Mouse (Mus musculus) embryonic facial prominence, embryonic 13.5 days (tissue): ENCODE data around the gene Vangl1. TPM values are rescaled to one million over a fixed set of nuclear protein-coding genes. Genes with fewer than 3 reads are reported as not detected.
"Not testable (repeated sequence)": the region's sequence is repeated elsewhere in the genome, so short reads cannot be mapped to it uniquely, and the experiment has no call there.

ENCODE experiments used
- ATAC-seq: fragments of 200-750 bp; cut with Nextera tagmentation; 2 replicates; pipeline ENCODE4 v1.8.0; 2017; ENCODE audit warnings: low read depth; ENCODE audit not compliant: insufficient number of reproducible peaks, insufficient read depth, low FRiP score, low TSS enrichment
- H3K27ac ChIP-seq: fragments of 300-500 bp; sonication (generic); 2 replicates; pipeline ENCODE4 v1.5.1; 2015; ENCODE audit warnings: moderate library complexity, mild to moderate bottlenecking, inconsistent platforms
- H3K27me3 ChIP-seq: fragments of 300-500 bp; sonication (generic); 2 replicates; pipeline ENCODE4 v1.6.1; 2015; ENCODE audit warnings: mild to moderate bottlenecking, inconsistent platforms
- H3K36me3 ChIP-seq: fragments of 300-500 bp; sonication (generic); 2 replicates; pipeline ENCODE4 v1.6.1; 2015; ENCODE audit warnings: mild to moderate bottlenecking, inconsistent platforms
- H3K4me1 ChIP-seq: fragments of 300-500 bp; sonication (generic); 2 replicates; pipeline ENCODE4 v1.6.1; 2015; ENCODE audit warnings: inconsistent platforms
- H3K4me2 ChIP-seq: fragments of 300-500 bp; sonication (generic); 2 replicates; pipeline ENCODE4 v1.6.1; 2015; ENCODE audit warnings: moderate library complexity, mild to moderate bottlenecking, inconsistent platforms
- H3K4me3 ChIP-seq: fragments of 300-500 bp; sonication (generic); 2 replicates; pipeline ENCODE4 v1.5.1; 2015; ENCODE audit warnings: mild to moderate bottlenecking, inconsistent platforms
- H3K9ac ChIP-seq: fragments of 300-500 bp; sonication (generic); 2 replicates; pipeline ENCODE4 v1.6.1; 2015; ENCODE audit warnings: mild to moderate bottlenecking, inconsistent platforms
- H3K9me3 ChIP-seq: fragments of 300-500 bp; sonication (generic); 2 replicates; pipeline ENCODE4 v1.6.1; 2016; ENCODE audit warnings: inconsistent platforms
- WGBS: fragments of 180-500 bp; shearing (Covaris S2); methylation state at CpG from one replicate; pipeline ENCODE4 v1.1.7; 2015; ENCODE audit warnings: mixed read lengths; 5-methylcytosine and 5-hydroxymethylcytosine counted together
- polyA plus RNA-seq: library from polyadenylated mRNA; unstranded; fragments of >200 nt; fragmentation: Nextera tagmentation; extraction: Ambion mirVana; gene quantifications from 2 replicates; pipeline ENCODE4 v1.2.1, GENCODE M21; 2015

Gene Vangl1
- polyA plus RNA-seq, 1 experiment from 2014 or later, result 13.9 TPM

DNA sequence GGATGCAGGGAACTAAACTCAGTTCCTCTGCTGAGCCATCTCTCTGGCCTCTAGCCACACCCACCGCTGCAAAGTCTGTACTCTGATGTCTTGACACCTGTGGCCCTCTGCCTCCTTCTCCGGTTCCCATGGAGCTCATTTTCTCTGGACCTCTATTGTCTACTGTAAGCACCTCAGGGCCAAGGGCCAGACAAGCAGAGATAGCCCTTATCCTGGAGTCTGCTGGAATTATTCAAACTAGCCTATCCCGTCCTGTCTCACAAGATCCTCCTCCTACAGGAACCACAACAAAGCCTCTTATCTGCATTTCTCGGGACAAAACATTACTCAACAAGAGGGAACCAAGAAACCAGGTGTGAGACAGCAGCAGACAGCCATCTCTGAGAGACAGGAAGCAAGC is 9.8 kb upstream of the Vangl1 start:
- Histone ChIP-seq H3K27me3 (no peaks in the 10 kb centered on the region), H3K4me2 (no peak overlapping the region), H3K4me1 (no peaks in the 10 kb centered on the region), H3K4me3 (no peak overlapping the region), H3K9me3 (no peaks in the 10 kb centered on the region), H3K27ac (no peak overlapping the region), H3K36me3 (no peaks in the 10 kb centered on the region), H3K9ac (no peak overlapping the region)
- 61% methylated on average over 4 of the region's 4 CpGs for WGBS
- ATAC-seq, result no peak

DNA sequence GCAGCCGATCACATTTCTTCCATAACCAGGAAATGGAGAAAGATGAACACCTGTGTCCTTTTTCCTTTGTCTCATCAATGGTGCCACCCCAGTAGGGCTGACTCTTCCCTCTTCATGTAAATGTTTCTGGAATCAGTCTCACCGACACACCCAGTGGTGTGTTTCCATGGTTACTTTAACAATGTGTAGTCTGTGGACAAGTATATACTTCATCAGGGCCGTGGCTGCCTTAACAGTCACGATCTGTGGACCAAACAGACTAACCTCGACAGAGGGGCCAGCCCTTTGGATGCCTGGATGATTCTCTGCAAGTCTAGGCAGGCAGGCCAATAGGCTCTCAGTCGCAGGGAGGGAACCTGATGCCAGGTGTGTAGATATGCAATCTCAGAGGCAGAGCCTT is 8.4 kb upstream of the Vangl1 start:
- no peaks in the 10 kb centered on the region for H3K27me3 ChIP-seq
- H3K9me3 ChIP-seq, result no peaks in the 10 kb centered on the region

DNA sequence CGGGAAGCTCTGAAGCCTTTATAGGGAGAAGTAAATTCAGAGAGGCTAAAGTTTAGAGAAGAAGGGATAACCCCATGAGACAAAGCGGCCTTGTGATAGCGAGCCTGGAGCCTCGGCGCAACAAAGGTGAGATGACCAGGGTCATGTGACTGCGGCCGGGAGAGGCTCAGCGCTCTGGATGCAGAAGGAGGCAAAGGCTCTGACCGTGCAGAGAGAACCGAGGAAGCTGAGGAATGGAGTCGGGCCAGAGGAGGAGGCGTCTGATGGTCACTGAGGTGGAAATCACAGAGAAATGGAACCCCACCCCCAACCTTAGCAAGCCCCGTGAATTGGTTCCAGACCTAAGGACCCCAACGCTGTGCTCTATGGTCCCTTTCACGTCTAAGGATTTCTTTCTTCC is 7.8 kb upstream of the Vangl1 start:
- Histone ChIP-seq H3K27me3 (no peaks in the 10 kb centered on the region), H3K4me1 (no peaks in the 10 kb centered on the region), H3K9me3 (no peaks in the 10 kb centered on the region), H3K27ac (no peak overlapping the region), H3K4me2 (no peak overlapping the region), H3K36me3 (no peaks in the 10 kb centered on the region), H3K9ac (no peak overlapping the region), H3K4me3 (no peak overlapping the region)
- no peak for ATAC-seq
- 79% methylated on average over 15 of the region's 15 CpGs for WGBS

More for the DNA sequence above, 8.4 kb upstream of the Vangl1 start:
- Histone ChIP-seq H3K27ac (no peak overlapping the region), H3K4me2 (no peak overlapping the region), H3K36me3 (no peaks in the 10 kb centered on the region), H3K4me1 (no peaks in the 10 kb centered on the region), H3K4me3 (no peak overlapping the region), H3K9ac (no peak overlapping the region)
- ATAC-seq, result no peak
- WGBS, result 64% methylated on average over 6 of the region's 6 CpGs

DNA sequence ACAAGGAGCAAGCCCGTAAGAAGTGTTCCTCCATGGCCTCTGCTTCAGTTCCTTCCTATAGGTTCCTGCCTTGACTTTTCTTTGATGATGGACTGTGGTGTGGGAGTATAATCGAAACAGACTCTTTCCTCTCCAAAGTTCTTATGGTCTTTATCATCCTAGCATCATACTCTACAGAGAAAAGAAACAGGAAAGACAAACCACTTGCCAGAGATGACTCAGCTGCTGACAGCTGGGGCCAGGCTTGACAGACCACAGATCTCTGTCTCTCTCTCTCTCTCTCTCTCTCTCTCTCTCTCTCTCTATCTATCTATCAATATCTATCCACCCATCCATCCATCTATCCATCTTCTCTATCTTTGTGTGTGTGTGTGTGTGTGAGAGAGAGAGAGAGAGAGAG is 6.8 kb upstream of the Vangl1 start:
- H3K9me3 ChIP-seq, result no peaks in the 10 kb centered on the region
- ATAC-seq, result no peak
- WGBS, result 89% methylated on average over 2 of the region's 2 CpGs

DNA sequence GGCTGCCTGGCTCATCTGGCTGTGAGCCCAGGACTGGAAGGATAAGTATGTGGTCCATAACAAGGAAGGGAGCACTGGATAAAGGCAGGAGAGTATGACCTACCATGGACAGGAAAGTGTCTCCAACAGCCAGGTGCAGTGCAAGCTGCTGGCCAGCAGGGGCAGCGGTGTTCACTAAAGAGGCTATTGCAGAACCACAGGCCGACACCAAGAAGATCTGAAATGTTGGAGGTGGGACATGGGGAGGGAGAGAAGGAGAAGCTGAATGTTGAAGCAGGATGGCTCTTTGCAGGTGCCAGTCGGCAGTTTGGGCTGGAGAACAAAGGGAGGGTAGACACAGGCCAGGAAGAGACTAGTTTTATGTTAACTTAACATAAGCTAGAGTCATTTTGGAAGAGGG is 6.3 kb upstream of the Vangl1 start:
- Histone ChIP-seq H3K9me3 (no peaks in the 10 kb centered on the region), H3K4me3 (no peak overlapping the region), H3K27me3 (peaks cover 11% of the 10 kb centered on the region), H3K36me3 (no peaks in the 10 kb centered on the region), H3K27ac (no peak overlapping the region), H3K4me1 (peaks cover 1% of the 10 kb centered on the region; the same call in 1 of the 2 replicates), H3K9ac (no peak overlapping the region), H3K4me2 (no peak overlapping the region)
- ATAC-seq, result no peak
- 57% methylated on average over 3 of the region's 3 CpGs for WGBS

More for the DNA sequence above, 6.8 kb upstream of the Vangl1 start:
- H3K27me3 ChIP-seq, result peaks cover 5% of the 10 kb centered on the region
- no peaks in the 10 kb centered on the region for H3K36me3 ChIP-seq
- no peak overlapping the region for H3K4me2 ChIP-seq
- H3K4me3 ChIP-seq, result no peak overlapping the region
- no peak overlapping the region for H3K27ac ChIP-seq
- H3K4me1 ChIP-seq, result no peaks in the 10 kb centered on the region
- no peak overlapping the region for H3K9ac ChIP-seq

DNA sequence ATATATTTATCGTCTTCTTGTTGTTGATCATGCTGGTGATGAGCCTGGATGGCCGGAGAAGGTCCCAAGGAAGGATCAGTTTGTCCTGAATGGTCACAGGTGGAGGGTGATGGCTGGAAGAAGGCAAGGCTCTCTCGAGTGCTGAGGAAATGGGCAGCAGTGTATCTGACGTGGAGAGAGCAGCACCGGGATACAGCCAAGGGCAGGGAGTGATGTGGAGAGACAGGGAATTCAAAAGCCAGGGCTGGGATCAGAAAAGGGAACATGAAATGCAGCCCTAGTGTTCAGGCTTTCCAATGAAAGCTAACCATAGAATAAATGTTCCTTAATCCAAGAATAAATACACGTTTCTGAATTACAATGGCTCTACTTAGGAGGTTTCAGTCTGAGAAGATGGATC is 4.4 kb upstream of the Vangl1 start:
- H3K4me3 ChIP-seq, result no peak overlapping the region
- no peak overlapping the region for H3K9ac ChIP-seq
- H3K36me3 ChIP-seq, result no peaks in the 10 kb centered on the region
- H3K27me3 ChIP-seq, result peaks cover 13% of the 10 kb centered on the region
- WGBS, result 76% methylated on average over 6 of the region's 6 CpGs
- no peak for ATAC-seq
- H3K4me2 ChIP-seq, result no peak overlapping the region
- no peak overlapping the region for H3K27ac ChIP-seq
- H3K9me3 ChIP-seq, result no peaks in the 10 kb centered on the region
- H3K4me1 ChIP-seq, result peaks cover 13% of the 10 kb centered on the region

DNA sequence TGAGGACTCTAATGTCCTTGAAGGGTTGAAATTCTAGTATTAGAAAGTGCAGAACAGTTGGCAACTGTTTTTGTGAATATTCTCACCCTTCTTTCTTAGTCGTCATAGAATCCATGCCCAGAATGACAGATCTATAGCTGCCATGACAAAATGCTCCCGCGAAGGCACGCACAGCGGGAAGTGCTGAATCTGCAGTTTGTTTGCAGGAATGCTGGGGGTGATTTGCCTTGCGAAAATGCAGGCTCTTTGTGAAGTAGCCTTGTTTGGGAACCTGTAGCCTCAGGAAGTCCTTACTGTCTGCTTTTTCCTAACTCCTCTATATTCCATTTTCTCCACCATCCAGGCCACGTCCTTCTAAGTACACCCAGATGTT is 951 bp upstream of the Vangl1 start:
- H3K27ac ChIP-seq, result 0 out of 2 replicates have a peak overlapping the region, but pooled peaks have one; percentile 40
- H3K36me3 ChIP-seq, result no peaks in the 10 kb centered on the region
- H3K4me2 ChIP-seq, result peak overlapping the region; percentile 82
- H3K27me3 ChIP-seq, result peaks cover 13% of the 10 kb centered on the region
- peak overlapping the region; percentile 76 for H3K4me3 ChIP-seq
- H3K9me3 ChIP-seq, result no peaks in the 10 kb centered on the region
- peak overlapping the region; percentile 7; the same call in 1 of the 2 replicates for H3K9ac ChIP-seq
- peaks cover 23% of the 10 kb centered on the region for H3K4me1 ChIP-seq
- WGBS, result 5% methylated on average over 7 of the region's 7 CpGs
- ATAC-seq, result no peak

DNA sequence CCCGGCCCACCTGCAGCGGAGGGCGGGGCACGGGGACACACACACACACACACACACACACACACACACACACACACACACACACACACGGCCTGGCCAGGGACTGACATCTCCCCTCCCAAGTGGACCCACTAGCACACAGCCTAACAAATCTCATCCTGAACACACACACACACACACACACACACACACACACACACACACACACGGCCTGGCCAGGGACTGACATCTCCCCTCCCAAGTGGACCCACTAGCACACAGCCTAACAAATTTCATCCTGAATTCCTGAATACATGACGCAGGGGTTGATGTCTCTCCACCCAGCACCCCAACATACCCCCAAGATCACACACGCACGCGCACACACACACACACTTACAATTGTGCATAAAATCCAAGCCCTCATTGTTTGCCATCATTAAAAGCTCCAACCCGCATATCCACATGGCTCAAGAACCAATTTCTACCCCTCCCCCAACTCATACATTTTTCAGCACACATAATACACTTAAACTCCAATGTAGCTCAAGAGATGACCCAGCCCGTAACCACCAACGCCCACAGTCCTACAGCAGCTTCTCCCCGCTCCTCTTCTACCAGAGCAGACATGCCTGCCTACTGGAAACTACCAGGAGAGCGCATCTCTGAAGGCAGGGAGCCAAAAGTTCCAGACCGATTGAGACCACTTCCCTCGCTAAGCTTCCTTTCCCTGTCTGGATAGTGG is 403 bp upstream of the Vangl1 start:
- Histone ChIP-seq H3K9ac (peak overlapping the region; percentile 84), H3K4me1 (peaks cover 23% of the 10 kb centered on the region), H3K4me2 (peak overlapping the region; percentile 82), H3K27ac (peak overlapping the region; percentile 78; the same call in 1 of the 2 replicates), H3K4me3 (peak overlapping the region; percentile 76), H3K27me3 (peaks cover 13% of the 10 kb centered on the region)
- not testable (repeated sequence) for H3K9me3 ChIP-seq, H3K36me3 ChIP-seq
- peak; percentile 33; the same call in 1 of the 2 replicates for ATAC-seq
- WGBS, result 9% methylated on average over 13 of the region's 17 CpGs

DNA sequence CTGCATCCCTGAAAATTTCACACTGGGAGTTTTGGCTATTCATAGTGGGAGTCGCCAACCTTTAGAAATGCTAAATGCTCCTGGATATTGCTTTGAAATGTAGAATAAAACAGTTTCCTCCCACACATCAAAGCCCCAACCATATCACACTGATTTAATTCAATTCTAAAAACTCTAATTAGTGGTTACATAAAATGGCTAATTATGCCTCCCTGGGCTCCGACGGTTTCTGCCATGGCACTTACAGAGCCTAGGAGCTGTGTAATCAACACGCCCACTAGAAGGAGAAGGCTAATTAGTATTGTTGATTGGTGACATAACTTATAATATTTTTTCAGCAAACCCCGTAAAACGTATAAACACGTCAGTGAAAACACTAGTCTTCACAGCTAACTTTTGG is 1.4 kb downstream of the Vangl1 start:
- Histone ChIP-seq H3K4me1 (peaks cover 32% of the 10 kb centered on the region), H3K27ac (no peak overlapping the region), H3K27me3 (peaks cover 13% of the 10 kb centered on the region), H3K4me2 (peak overlapping the region; percentile 82), H3K9me3 (no peaks in the 10 kb centered on the region), H3K4me3 (peak overlapping the region; percentile 76), H3K36me3 (no peaks in the 10 kb centered on the region), H3K9ac (peak overlapping the region; percentile 84)
- no peak for ATAC-seq
- 8% methylated on average over 7 of the region's 7 CpGs for WGBS

DNA sequence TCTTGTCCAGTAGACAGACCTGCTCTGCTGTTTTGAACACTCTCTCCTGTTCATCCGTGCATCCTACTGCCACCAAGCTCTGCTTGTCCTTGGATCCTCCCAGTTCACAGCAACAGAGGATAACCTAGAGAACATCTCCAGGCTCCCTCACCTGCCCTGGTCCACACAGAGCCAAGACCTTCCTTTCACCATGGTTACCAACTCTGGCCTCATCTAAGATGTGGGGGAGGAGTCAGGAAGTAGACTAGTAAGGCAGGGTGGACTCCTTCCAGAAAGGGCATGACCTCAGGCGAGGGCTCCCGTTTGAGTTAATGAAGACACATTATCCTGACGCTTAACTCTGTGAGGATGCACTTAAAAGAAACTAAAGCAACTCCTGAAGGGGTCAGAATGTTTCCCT is 4.5 kb downstream of the Vangl1 start:
- Histone ChIP-seq H3K27ac (no peak overlapping the region), H3K36me3 (peaks cover 10% of the 10 kb centered on the region), H3K4me2 (no peak overlapping the region), H3K27me3 (0 out of 2 replicates have a peak, but pooled peaks cover 4% of the 10 kb centered on the region), H3K9ac (no peak overlapping the region), H3K9me3 (no peaks in the 10 kb centered on the region), H3K4me3 (no peak overlapping the region), H3K4me1 (peaks cover 49% of the 10 kb centered on the region)
- no peak for ATAC-seq
- 34% methylated on average over 4 of the region's 4 CpGs for WGBS

DNA sequence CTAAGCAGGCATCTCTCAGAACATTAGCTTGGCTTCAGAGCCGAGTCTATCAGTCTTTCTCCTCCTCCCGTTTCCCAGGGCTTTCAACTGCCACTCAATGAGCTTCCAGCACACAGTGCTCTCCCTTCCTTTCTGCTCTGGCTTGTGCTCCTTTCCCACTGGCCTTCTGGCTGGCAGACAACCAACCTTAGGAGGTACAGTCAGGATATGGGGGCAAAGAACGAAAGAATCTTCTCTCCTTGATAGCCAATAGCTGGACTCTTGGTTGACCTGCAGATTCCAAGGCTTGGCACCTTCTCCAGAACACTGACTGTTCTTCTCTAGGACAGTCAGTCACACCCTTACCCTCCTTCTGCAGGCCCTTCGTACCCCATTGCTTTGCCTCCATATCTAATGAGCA is 5.3 kb downstream of the Vangl1 start:
- 74% methylated on average over 4 of the region's 4 CpGs for WGBS
- H3K27me3 ChIP-seq, result 0 out of 2 replicates have a peak, but pooled peaks cover 4% of the 10 kb centered on the region
- no peak overlapping the region for H3K4me2 ChIP-seq
- H3K4me1 ChIP-seq, result peaks cover 53% of the 10 kb centered on the region
- H3K9ac ChIP-seq, result 0 out of 2 replicates have a peak overlapping the region, but pooled peaks have one; percentile 36
- H3K27ac ChIP-seq, result no peak overlapping the region
- no peak for ATAC-seq
- H3K9me3 ChIP-seq, result no peaks in the 10 kb centered on the region
- peaks cover 10% of the 10 kb centered on the region for H3K36me3 ChIP-seq
- H3K4me3 ChIP-seq, result no peak overlapping the region

DNA sequence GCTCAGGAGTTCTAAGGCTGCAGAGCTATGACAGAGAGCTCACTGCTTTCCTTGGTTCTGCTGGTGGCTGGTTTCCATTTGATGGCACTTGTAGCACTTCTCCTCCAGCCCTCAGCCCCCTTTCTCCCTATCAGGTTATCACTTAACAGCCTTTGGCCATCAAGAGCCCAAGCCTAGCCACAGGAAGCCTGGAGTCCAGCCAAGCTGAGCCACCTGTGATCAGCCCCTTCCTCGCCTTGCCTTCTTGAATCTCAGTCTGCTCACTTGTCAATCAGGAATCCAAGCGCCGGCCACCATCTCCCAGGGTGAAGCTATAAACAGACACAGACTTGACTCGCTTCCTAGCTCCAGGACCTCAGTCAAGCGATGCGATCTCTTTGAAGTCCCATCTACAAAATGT is 6.0 kb downstream of the Vangl1 start:
- Histone ChIP-seq H3K4me2 (no peak overlapping the region), H3K36me3 (peaks cover 10% of the 10 kb centered on the region), H3K4me1 (peaks cover 60% of the 10 kb centered on the region), H3K4me3 (no peak overlapping the region), H3K9ac (no peak overlapping the region), H3K9me3 (no peaks in the 10 kb centered on the region), H3K27me3 (0 out of 2 replicates have a peak, but pooled peaks cover 4% of the 10 kb centered on the region), H3K27ac (no peak overlapping the region)
- 62% methylated on average over 6 of the region's 6 CpGs for WGBS
- ATAC-seq, result no peak
